8 mouse cellular contexts compared by ENCODE assay signal in the genomic region with DNA sequence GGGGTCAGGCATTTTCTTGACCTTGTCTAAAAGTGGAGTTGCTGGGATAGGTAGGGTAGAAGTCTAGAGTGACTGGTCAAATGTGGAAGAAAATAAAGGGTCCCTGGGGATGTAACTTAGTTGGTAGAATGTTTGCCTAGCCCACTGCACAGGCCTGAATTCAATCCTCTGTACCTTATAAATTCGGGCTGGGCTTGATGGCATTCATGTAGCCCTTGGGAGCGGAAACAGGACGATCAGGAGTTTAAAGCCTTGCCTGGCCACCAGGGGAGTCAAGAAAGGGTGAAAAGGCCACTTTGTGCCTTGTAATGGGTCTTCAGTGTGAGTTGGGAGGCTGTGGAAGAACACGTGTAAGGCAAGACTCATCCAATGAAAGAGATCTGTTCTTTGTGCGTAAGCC. TPM values are rescaled to one million over a fixed set of nuclear protein-coding genes. Genes with fewer than 3 reads are reported as not detected.
DNase-seq lines count a peak whose midpoint lies in the region; ATAC-seq and TF ChIP-seq lines count a peak whose summit lies in the region.

No protein-coding gene starts in this region.

- intact Hi-C loops in heart, postnatal 10 days (cut with DNase I) = loop anchor here (2.0 kb wide), 1 partner anchor 37 kb away; no protein-coding TSS in a partner anchor

- DNase-seq in heart, postnatal 10 days = no peak
- DNase-seq in MEL (ENCODE audit: low read depth, low spot score) = peak; percentile 55
- no peak for DNase-seq in forebrain, postnatal 0 days
- no peak for DNase-seq in layer of hippocampus, adult 11-12 months (ENCODE audit: low spot score)
- no peak for DNase-seq in cerebellum, adult 18-20 months
- DNase-seq in cerebellum, postnatal 25 days = no peak

- H3K27me3 ChIP-seq in heart, embryonic 12.5 days (replicated peaks) = no peaks in the 10 kb centered on the region
- no peaks in the 10 kb centered on the region for H3K27me3 ChIP-seq in MEL (ENCODE audit: control insufficient read depth in 1 of 2, insufficient read depth in 2 of 2, low read length in 2 of 2)
- no peaks in the 10 kb centered on the region for H3K27me3 ChIP-seq in forebrain, postnatal 0 days (ENCODE audit: insufficient read depth, low read length)

- peak overlapping the region; percentile 92; the same call in 1 of the 2 replicates for H3K27ac ChIP-seq in heart, embryonic 12.5 days (ENCODE audit: poor library complexity, severe bottlenecking)
- peak overlapping the region; percentile 45; the same call in 1 of the 2 replicates for H3K27ac ChIP-seq in MEL (ENCODE audit: control insufficient read depth, low read depth, low read length)
- no peak overlapping the region for H3K27ac ChIP-seq in forebrain, postnatal 0 days (ENCODE audit: low read depth, low read length)

- TF ChIP-seq EP300 in MEL (IDR thresholded peaks at IDR 0.05; ENCODE audit: low read depth in 1 of 2, low read length in 2 of 2) = no peak

- TF ChIP-seq CTCF in MEL (IDR thresholded peaks at IDR 0.05 in 2 of 3, conservative IDR thresholded peaks at IDR 0.05 in 1 of 3; ENCODE audit: control insufficient read depth in 1 of 3, insufficient read depth in 1 of 3, low read depth in 2 of 3, low read length in 3 of 3, poor library complexity in 1 of 3, severe bottlenecking in 1 of 3) = no peak; a peak in 1 of 6 replicates
- TF ChIP-seq CTCF in forebrain, postnatal 0 days (IDR thresholded peaks at IDR 0.05; ENCODE audit: low read depth) = peak; percentile 14; the same call in 1 of the 2 replicates

- no peak for TF ChIP-seq POLR2A in MEL (IDR thresholded peaks at IDR 0.05; ENCODE audit: control insufficient read depth in 1 of 2, insufficient read depth in 1 of 2, low read depth in 1 of 2, low read length in 2 of 2, poor library complexity in 1 of 2)

- peak overlapping the region; percentile 89 for H3K4me2 ChIP-seq in heart, embryonic 12.5 days
- H3K4me2 ChIP-seq in forebrain, postnatal 0 days (ENCODE audit: low read depth) = peak overlapping the region; percentile 79

- H3K79me2 ChIP-seq in MEL (ENCODE audit: control insufficient read depth, insufficient read depth, low read length, poor library complexity) = peaks cover 49% of the 10 kb centered on the region

- peak overlapping the region; percentile 85 for H3K4me3 ChIP-seq in heart, embryonic 12.5 days
- peak overlapping the region; percentile 57 to 85 for H3K4me3 ChIP-seq in MEL (ENCODE audit: control insufficient read depth in 1 of 2, insufficient read depth in 1 of 2, low read depth in 2 of 2, low read length in 2 of 2)
- peak overlapping the region; percentile 93 for H3K4me3 ChIP-seq in forebrain, postnatal 0 days (ENCODE audit: low read depth, low read length)

- H3K36me3 ChIP-seq in heart, embryonic 12.5 days = 0 out of 2 replicates have a peak, but pooled peaks cover 2% of the 10 kb centered on the region
- peaks cover 16 to 20% of the 10 kb centered on the region in 2 experiments; a peak in 3 of 4 replicates for H3K36me3 ChIP-seq in MEL (ENCODE audit: control insufficient read depth in 1 of 2, insufficient read depth in 2 of 2, low read length in 2 of 2)
- H3K36me3 ChIP-seq in forebrain, postnatal 0 days (ENCODE audit: insufficient read depth) = no peaks in the 10 kb centered on the region

- WGBS in heart, embryonic 12.5 days = 12% methylated on average over 5 of the region's 5 CpGs
- 5% methylated on average over 5 of the region's 5 CpGs for WGBS in forebrain, postnatal 0 days

- no peak for ATAC-seq in heart, embryonic 12.5 days (ENCODE audit: insufficient number of reproducible peaks, low FRiP score)
- ATAC-seq in forebrain, postnatal 0 days = no peak
- 0 out of 2 replicates have a peak, but pooled peaks have one; percentile 39 for ATAC-seq in megakaryocyte-erythroid progenitor cell, adult 5-6 weeks (replicated peaks; ENCODE audit: low FRiP score, low TSS enrichment, poor library complexity, severe bottlenecking)

- no peak for TF ChIP-seq RAD21 in MEL (IDR thresholded peaks at IDR 0.05; ENCODE audit: low read depth, low read length)

- H3K9ac ChIP-seq in heart, embryonic 12.5 days = peak overlapping the region; percentile 92
- H3K9ac ChIP-seq in MEL (ENCODE audit: control insufficient read depth, low read depth, low read length, poor library complexity, severe bottlenecking) = peak overlapping the region; percentile 89
- H3K9ac ChIP-seq in forebrain, postnatal 0 days = peak overlapping the region; percentile 92; the same call in 1 of the 2 replicates

- no peaks in the 10 kb centered on the region for H3K9me3 ChIP-seq in heart, embryonic 12.5 days (replicated peaks)
- no peaks in the 10 kb centered on the region for H3K9me3 ChIP-seq in MEL (replicated peaks; ENCODE audit: insufficient read depth, low read length)
- H3K9me3 ChIP-seq in forebrain, postnatal 0 days (ENCODE audit: low read length) = no peaks in the 10 kb centered on the region

- H3K4me1 ChIP-seq in heart, embryonic 12.5 days (replicated peaks) = peaks cover 22% of the 10 kb centered on the region
- peaks cover 0 to 13% of the 10 kb centered on the region in 2 experiments for H3K4me1 ChIP-seq in MEL (ENCODE audit: control insufficient read depth in 1 of 2, insufficient read depth in 2 of 2, low read length in 2 of 2)
- H3K4me1 ChIP-seq in forebrain, postnatal 0 days (ENCODE audit: insufficient read depth) = peaks cover 8% of the 10 kb centered on the region; the same call in 1 of the 2 replicates

TF ChIP-seq in MEL, 35 proteins besides CTCF, POLR2A, EP300 and RAD21:
- TF ChIP-seq CHD1 (IDR thresholded peaks at IDR 0.05; ENCODE audit: low read depth, low read length) (0 out of 2 replicates have a peak, but pooled peaks have one; percentile 24), GATA1 (IDR thresholded peaks at IDR 0.05; ENCODE audit: low read depth, low read length) (no peak), HCFC1 (IDR thresholded peaks at IDR 0.05; ENCODE audit: low read depth, low read length) (0 out of 2 replicates have a peak, but pooled peaks have one; percentile 2)

RNA-seq across cellular contexts. Expression of a gene that starts 1.1 kb away (rescaled TPM):
- 57.9 and 61.0 TPM in 2 replicates for polyA plus RNA-seq in heart, embryonic 12.5 days (2016; fragmentation: Nextera tagmentation; extraction: Ambion mirVana)
- total RNA-seq in heart, postnatal 10 days (2021) = 10 to 100 TPM; 46.2 to 59.2 TPM
- total RNA-seq in MEL (2012; rRNA removed) = 132 and 135 TPM in 2 replicates
- polyA plus RNA-seq in MEL (2012; ENCODE audit: insufficient read depth in 1 of 2, insufficient read length in 2 of 2, low read depth in 1 of 2, low replicate concordance in 2 of 2, missing spikeins in 1 of 2) = 100 to 1,000 TPM; 152 to 368 TPM
- total RNA-seq in forebrain, postnatal 0 days (2014; rRNA removed) = 57.0 and 62.4 TPM in 2 replicates
- 53.7 and 55.6 TPM in 2 replicates for polyA plus RNA-seq in forebrain, postnatal 0 days (2015; fragmentation: Nextera tagmentation; extraction: Ambion mirVana)
- 91.7 and 97.1 TPM in 2 replicates for total RNA-seq in megakaryocyte-erythroid progenitor cell, adult 5-6 weeks (2014; fragmentation: Nextera tagmentation)
- total RNA-seq in megakaryocyte-erythroid progenitor cell, adult 5-6 weeks (2017) = 120 and 130 TPM in 2 replicates

RNA-seq across cellular contexts. Expression of a gene that starts 12.6 kb away (rescaled TPM):
- polyA plus RNA-seq in heart, embryonic 12.5 days (2016; fragmentation: Nextera tagmentation; extraction: Ambion mirVana) = 14.3 and 14.7 TPM in 2 replicates
- 10 to 100 TPM; 14.6 to 15.1 TPM for total RNA-seq in heart, postnatal 10 days (2021)
- 33.9 and 43.1 TPM in 2 replicates for total RNA-seq in MEL (2012; rRNA removed)
- polyA plus RNA-seq in MEL (2012; ENCODE audit: insufficient read depth in 1 of 2, insufficient read length in 2 of 2, low read depth in 1 of 2, low replicate concordance in 2 of 2, missing spikeins in 1 of 2) = 10 to 100 TPM in 1 of 2 experiments, not detected in 1; 33.7 TPM
- 59.2 and 68.8 TPM in 2 replicates for total RNA-seq in forebrain, postnatal 0 days (2014; rRNA removed)
- polyA plus RNA-seq in forebrain, postnatal 0 days (2015; fragmentation: Nextera tagmentation; extraction: Ambion mirVana) = 32.7 and 37.1 TPM in 2 replicates
- 13.4 and 26.0 TPM in 2 replicates for total RNA-seq in megakaryocyte-erythroid progenitor cell, adult 5-6 weeks (2014; fragmentation: Nextera tagmentation)
- 7.4 and 9.7 TPM in 2 replicates for total RNA-seq in megakaryocyte-erythroid progenitor cell, adult 5-6 weeks (2017)

RNA-seq across cellular contexts. Expression of a gene that starts 39.8 kb away (rescaled TPM):
- 85.8 and 89.7 TPM in 2 replicates for polyA plus RNA-seq in heart, embryonic 12.5 days (2016; fragmentation: Nextera tagmentation; extraction: Ambion mirVana)
- total RNA-seq in heart, postnatal 10 days (2021) = 100 to 1,000 TPM; 302 to 348 TPM
- 44.8 and 47.0 TPM in 2 replicates for total RNA-seq in MEL (2012; rRNA removed)
- 10 to 100 TPM; 37.5 to 66.5 TPM for polyA plus RNA-seq in MEL (2012; ENCODE audit: insufficient read depth in 1 of 2, insufficient read length in 2 of 2, low read depth in 1 of 2, low replicate concordance in 2 of 2, missing spikeins in 1 of 2)
- total RNA-seq in forebrain, postnatal 0 days (2014; rRNA removed) = 46.5 and 57.4 TPM in 2 replicates
- 47.3 and 62.4 TPM in 2 replicates for polyA plus RNA-seq in forebrain, postnatal 0 days (2015; fragmentation: Nextera tagmentation; extraction: Ambion mirVana)
- 22.2 and 53.3 TPM in 2 replicates for total RNA-seq in megakaryocyte-erythroid progenitor cell, adult 5-6 weeks (2014; fragmentation: Nextera tagmentation)
- 27.3 and 47.5 TPM in 2 replicates for total RNA-seq in megakaryocyte-erythroid progenitor cell, adult 5-6 weeks (2017)

RNA-seq across cellular contexts. Expression of a gene that starts 59.7 kb away (rescaled TPM):
- 105 TPM in 2 replicates for polyA plus RNA-seq in heart, embryonic 12.5 days (2016; fragmentation: Nextera tagmentation; extraction: Ambion mirVana)
- total RNA-seq in heart, postnatal 10 days (2021) = 10 to 100 TPM; 43.8 to 50.3 TPM
- total RNA-seq in MEL (2012; rRNA removed) = 0.95 and 2.1 TPM in 2 replicates
- 1 to 10 TPM in 1 of 2 experiments, not detected in 1; 6.3 TPM for polyA plus RNA-seq in MEL (2012; ENCODE audit: insufficient read depth in 1 of 2, insufficient read length in 2 of 2, low read depth in 1 of 2, low replicate concordance in 2 of 2, missing spikeins in 1 of 2)
- total RNA-seq in forebrain, postnatal 0 days (2014; rRNA removed) = 5.8 and 7.1 TPM in 2 replicates
- polyA plus RNA-seq in forebrain, postnatal 0 days (2015; fragmentation: Nextera tagmentation; extraction: Ambion mirVana) = 14.8 and 14.9 TPM in 2 replicates
- total RNA-seq in megakaryocyte-erythroid progenitor cell, adult 5-6 weeks (2014; fragmentation: Nextera tagmentation) = not detected in 2 replicates
- total RNA-seq in megakaryocyte-erythroid progenitor cell, adult 5-6 weeks (2017) = 1.0 and 3.2 TPM in 2 replicates
